Mouse (Mus musculus): ENCODE results near the gene Ubxn1. TPM values are rescaled to one million over a fixed set of nuclear protein-coding genes. Genes with fewer than 3 reads are reported as not detected.

Gene Ubxn1
- polyA plus RNA-seq (2012; fragmentation: generic; extraction: Trizol) = 100 to 1,000 TPM; 240 to 270 TPM

DNA sequence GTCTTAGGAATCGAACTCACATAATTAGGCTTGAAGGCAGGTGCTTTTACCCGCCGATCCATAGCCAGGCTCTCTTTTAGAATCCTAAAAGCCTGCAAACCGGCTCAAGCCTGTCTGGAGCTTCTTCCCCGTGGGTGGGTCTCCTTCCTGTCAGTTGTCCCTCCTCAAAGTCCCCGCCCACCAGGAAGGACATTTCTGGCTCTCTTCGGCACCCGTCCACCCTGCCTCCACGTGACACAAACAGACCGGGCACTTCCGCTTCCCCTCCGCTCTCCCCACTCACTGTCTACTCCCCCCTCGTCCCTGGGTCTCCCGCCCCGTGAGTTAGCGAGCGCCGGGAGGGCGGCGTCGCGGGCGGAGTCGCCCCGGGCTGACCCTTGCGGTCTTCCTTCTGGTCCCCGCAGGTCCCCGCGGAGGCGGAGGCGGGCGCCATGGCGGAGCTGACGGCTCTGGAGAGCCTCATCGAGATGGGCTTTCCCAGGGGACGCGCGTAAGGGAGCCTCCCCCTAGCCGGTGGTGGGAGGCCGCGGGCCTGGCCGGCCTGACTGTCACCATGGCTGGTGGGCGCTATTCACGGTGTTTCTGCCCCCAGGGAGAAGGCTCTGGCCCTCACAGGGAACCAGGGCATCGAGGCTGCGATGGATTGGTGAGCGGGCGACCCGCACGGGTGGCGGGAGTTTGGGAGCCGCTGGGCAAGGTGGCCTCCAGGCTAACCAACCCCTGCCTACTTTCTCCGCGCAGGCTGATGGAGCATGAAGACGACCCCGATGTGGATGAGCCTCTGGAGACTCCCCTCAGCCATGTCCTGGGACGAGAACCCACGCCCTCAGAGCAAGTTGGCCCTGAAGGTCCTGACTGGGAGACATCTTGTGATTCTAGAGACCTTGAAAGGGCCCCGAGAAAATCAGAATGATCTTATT is at the start of gene Ubxn1:
Gene Ubxn1 (plus strand): TSS at position 230 of the 920 bp plus-strand sequence.

DNA sequence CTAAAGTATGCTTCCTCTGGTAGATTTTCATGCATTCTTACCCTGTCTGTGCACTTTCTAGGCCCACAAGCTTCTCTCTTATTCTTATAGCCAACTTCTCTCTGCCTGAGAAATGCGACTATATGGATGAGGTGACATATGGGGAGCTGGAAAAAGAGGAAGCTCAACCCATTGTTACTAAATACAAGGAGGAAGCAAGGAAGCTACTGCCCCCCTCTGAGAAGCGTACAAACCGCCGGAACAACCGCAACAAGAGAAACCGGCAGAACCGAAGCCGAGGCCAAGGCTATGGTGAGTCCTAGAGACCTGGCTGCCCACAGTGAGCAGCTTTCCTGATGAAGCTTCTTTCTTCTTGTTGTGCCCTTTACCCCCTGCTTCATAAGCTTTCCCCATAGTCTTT is 41.6 kb upstream of the Ubxn1 start, which contains the start of gene AC129217.1:
Gene AC129217.1 (plus strand): TSS at position 114 of the 400 bp plus-strand sequence.

DNA sequence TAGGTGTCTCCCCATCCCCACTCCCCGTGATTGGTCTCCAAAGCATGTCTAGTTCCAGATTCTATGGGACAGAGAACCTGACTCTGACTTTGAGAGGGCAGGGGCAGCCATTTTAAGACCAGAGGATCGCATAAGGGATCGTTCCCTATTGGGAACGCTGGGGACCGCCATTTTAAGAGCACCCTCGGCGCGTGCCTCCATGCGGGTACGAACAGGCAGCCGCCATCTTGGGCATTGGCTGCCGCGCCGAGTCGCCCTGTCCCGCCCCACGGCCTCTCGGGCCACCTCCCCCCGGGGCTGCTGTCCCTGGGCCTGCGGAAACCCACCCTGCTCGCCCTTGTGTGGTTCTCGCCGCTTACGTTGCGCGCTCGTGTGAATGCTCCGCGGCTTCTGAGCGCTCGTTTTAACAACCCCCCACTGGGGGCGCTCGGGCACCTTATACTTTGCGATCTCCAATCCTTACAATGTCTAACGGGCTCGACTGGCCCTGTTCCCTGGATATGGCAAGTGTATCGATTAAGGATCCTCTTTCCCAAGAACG is 34.0 kb upstream of the Ubxn1 start, which contains the start of gene Bscl2:
Gene Bscl2 (plus strand): TSS at position 217 of the 541 bp plus-strand sequence.

DNA sequence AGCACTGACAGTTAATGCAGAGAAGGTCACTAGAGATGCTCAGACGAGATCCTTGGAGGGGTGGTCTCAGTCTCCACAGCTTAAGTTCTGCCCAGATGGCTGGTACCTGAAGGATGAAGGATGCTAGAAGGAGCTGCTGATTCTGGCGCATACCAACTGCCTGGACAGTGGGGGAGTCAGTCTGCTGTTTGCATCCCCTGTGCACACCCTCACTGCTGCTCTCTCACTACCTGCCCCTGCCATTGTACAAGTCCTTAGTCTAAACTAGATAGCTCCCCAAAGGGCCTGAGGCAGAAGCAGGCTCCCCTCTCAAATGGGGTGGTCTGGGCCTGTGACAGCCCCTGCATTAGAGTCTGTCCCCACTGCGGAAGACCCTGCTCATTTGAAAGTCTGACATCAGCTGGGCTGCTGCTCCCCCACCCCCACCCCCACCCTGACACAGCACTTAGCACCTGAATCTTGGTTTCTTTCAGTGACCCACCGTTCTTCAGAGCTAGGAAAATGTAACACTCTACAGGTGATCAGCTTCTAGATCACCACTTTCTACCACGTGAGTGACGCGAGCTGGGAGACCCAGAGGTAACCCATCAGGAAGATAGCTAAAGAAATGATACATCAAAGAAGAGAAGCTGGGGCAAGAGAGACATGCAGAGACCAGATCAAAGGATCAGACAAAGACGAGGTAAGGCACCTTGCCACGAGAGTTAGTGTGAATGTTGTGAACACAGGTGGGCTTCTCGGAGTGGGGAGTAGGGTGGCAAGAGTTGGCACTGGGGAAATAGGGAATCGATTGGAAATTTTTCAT is 32.0 kb upstream of the Ubxn1 start, which contains the start of gene Gng3:
Gene Gng3 (minus strand): TSS at position 92 of the 805 bp plus-strand sequence.

DNA sequence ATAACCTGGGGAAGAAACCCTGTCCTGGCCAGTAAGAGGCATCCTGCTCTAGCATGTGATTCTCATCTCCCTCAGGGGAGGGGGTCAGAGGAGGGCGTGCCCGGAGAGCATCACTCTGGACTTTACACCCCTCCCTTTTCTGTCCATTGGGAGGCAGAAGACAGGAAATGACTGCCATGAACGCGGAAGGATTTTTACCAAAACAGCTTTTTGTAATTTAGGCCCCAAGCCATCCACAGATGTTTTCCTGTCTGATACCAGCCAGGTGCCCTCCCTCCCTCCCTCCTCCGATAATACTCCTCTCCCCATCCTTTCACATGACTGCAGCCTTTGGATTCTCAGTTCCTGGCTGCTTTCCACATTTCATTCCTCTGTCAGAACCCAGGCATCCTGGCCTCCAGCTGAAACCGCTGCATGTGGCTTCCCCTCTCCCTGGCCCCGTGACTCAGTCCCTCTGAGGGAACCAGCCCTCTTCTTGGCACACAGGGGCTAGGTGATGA is 20.8 kb upstream of the Ubxn1 start, which contains the start of gene Lrrn4cl:
Gene Lrrn4cl (plus strand): TSS at position 367 of the 500 bp plus-strand sequence.

DNA sequence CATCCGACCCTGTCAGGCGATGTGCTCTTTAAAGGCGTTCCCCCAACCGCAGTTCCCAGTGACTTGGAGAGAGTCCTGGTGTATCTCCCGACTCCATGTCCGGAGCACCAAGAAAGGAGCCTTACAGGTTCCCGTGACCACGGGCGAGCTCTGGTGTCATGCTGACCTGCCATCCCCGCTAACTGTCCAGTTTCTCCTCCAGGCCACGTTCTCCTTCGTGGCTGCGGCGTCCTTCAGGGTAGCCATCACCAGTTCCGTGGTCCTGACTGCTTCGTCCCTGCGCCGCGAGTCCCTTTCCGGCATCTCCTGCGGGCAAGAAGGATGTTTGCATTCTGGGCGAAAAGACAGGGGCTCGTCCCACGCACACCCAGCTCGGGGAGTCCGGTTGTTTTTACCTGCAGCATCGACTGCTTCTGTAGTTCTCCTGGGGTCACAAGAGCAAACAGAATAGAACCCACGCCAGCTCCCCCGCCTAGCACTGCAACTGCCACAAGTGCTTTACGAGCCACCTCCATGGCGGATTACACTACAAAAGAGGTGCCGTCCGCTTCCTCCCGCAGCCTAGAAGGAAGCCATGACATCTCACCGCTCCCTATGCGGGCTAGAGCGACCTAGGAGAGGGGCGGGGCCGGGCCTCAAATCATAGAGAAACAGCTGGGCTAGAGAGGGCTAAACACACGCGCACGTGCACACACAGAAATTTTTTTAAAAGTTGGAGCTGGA is 9.2 kb downstream of the Ubxn1 start, which contains the start of gene Uqcc3:
Gene Uqcc3 (minus strand): TSS at position 613 of the 723 bp plus-strand sequence.

DNA sequence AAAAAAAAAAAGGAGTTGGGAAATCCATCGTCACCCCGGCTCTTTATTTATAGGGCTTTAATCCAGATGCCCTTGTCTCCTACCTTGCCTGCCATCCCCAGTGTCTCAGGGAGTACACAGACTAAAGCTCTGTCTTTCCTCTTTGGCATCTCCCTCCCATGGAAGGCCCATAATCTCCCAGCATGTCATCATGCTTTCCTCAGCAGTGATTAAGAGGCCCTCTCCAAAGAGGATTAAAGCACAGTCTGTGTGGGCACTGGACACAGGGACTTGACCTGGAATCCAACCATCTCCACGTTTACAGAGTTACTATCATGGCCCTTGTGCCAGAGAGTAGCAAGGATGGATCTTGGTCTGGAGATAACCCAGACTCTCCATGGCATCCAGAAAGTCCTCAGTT is 12.3 kb downstream of the Ubxn1 start, which contains the start of the genes Lbhd1 and Gm49403:
Gene Lbhd1 (plus strand): TSS at position 117 of the 400 bp plus-strand sequence.
Gene Gm49403 (plus strand): TSS at position 315 of the 400 bp plus-strand sequence.

DNA sequence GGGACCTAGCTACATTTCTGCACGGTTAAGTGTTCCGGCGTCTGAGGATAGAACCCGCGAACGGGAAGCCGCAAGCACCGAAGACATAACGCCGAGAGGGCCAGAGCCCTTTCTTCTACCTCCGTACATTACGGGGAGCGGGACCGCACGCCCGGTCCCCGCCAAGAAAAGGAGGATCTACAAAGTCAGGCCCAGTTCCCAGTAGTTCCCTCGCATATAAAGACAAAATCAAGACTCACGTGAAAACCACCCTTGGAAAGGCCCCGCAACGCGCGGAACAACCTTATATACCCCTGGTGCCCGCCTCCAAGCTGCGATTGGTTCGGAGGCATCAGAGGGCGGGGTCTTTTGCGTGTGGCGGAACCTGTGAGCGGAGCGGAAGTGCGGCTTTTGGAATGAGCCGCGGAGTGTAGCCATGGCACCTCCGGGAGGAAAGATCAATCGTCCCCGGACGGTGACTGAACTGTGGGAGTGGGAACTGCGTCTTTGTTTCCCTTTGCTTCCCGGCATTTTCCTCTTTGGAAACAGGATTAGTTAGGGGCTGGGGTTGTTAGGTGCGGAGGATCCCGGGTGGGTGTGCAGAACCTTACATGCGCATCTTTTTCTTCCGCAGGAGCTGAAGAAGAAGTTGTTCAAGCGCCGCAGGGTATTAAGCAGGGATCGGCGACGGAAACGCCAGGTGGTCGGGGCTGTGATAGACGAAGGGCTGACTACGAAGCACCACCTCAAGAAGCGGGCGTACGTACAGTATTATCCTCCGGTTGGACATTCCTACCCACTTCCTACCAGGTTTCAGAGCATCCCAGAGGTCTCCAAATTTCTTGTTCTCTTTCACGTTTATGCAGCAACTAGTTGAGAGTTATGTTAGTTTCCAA is 17.5 kb downstream of the Ubxn1 start, which contains the start of the genes 1810009A15Rik and Gm49416:
Gene 1810009A15Rik (plus strand): TSS at position 343 of the 875 bp plus-strand sequence.
Gene Gm49416 (plus strand): TSS at position 416 of the 875 bp plus-strand sequence.

DNA sequence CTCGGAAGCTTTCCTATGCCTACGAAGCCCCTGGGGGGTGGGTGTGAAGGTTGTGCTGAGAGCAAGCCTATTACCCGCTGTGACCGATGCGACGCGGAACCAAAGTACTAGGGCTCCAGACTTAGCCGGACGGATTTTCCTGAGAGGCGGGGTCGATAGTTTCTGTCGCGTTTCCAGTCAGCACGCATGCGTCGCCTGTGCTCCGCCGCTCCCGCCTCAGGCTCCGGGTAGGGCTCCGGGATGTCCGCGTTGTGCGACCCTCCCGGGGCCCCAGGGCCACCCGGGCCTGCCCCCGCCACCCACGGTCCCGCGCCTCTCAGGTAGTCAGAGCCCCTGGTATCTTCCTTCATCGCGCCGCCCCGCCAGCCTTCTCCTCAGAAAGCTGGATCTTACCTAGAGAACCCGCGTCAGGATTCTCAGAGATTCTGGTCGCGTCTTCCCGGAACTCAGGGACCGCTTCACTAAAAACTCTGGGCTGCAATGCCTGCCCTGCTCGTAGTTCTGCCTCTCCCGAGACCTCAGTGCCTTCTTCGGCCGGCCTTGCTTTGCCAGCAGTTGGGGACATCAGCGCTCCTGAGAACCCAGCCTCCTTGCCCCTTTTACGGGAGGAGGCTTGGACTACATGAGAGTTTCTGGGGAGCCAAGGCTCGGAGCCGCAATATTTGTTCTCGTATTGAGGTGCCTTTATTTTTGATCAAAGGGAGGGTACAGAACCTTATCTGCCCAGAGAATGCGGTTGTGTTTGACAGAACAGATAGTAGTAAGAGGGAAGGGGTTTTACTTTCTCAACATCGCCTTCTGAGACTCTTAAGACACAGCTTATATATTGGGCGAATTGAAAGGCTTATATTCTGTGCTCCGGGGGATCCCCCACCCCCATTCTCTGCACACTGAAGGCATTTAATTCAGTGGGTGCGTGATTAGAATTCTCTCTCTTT is 21.8 kb downstream of the Ubxn1 start, which contains the start of gene Ints5:
Gene Ints5 (plus strand): TSS at position 177 of the 938 bp plus-strand sequence.

DNA sequence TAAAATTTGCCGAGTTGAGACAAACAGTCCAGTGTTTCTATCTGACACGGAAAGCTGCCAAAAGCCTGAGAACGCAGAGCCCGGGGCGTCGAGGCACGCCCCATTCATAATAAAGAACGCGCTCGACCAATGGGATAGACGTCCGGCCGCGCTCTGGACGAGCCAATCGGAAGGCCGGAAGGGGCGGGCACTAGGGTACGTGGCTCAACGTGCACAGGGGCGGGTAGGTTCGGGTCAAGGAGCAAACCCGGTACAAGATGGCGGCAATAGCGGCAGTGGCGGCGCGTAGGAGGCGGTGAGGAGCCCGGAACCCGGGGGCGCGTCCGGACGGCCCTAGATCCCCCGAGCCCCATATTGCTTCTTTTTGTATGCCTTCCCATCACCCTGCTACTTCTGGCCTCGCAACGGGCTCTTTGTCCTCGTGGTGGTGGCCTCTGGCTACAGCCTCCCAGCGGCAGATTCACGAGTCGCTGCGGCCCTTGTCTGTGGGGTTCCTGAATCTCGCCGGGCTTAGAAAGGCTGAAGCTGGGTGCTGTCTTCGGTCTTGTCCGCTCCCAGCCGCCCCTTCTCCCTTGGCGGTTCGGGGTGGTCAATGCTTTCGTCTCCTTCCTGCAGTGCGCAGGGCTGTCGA is 26.7 kb downstream of the Ubxn1 start, which contains the start of gene Ganab:
Gene Ganab (plus strand): TSS at position 207 of the 631 bp plus-strand sequence.

DNA sequence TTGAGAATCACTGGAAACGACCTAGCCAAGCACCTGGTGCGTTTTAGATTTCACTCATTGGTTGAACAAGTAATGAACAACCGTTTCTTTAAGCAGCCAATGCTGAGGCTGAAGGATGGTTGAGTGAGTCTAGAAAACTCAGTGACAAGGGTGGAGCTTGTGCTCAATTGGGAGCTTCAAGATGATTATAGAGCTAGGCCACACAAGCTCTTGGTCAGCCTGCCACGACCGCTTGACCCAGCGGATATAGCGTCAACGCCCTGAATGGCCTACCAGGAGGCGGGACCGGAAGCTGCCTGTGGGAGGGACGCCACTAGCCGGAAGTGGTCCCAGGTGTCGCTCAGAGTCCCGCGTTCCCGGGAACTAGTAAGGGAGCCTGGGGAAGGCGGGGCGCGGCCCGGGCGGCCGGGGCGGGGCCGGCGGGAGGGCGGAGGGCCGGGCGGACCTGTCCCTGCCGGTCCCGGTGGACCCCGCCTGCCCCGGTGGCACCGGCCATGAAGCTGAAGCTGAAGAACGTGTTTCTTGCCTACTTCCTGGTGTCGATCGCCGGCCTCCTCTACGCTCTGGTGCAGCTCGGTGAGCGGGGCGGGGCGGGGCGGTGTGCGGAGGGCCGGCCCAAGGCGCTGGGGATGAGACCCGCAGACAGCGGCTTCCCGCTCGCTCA is 48.9 kb downstream of the Ubxn1 start, which contains the start of gene B3gat3:
Gene B3gat3 (plus strand): TSS at position 302 of the 664 bp plus-strand sequence.

Other genes with a start within 250 kb of the Ubxn1 start
- under 1 TPM; 0.01 to 0.09 TPM for gene Chrm1, start 207.7 kb upstream of the Ubxn1 start, polyA plus RNA-seq (2012; fragmentation: generic; extraction: Trizol)
- gene Slc3a2, start 148.1 kb upstream of the Ubxn1 start, polyA plus RNA-seq (2012; fragmentation: generic; extraction: Trizol) = 100 to 1,000 TPM; 109 to 260 TPM
- 100 to 1,000 TPM in 1 of 2 experiments, 10 to 100 TPM in 1; 60.8 to 195 TPM for gene Wdr74, start 135.7 kb upstream of the Ubxn1 start, polyA plus RNA-seq (2012; fragmentation: generic; extraction: Trizol)
- gene 1700092M07Rik, start 130.8 kb upstream of the Ubxn1 start, polyA plus RNA-seq (2012; fragmentation: generic; extraction: Trizol) = 1 to 10 TPM; 1.5 to 1.8 TPM
- 100 to 1,000 TPM in 1 of 2 experiments, 10 to 100 TPM in 1; 33.2 to 112 TPM for gene Stx5a, start 130.1 kb upstream of the Ubxn1 start, polyA plus RNA-seq (2012; fragmentation: generic; extraction: Trizol)
- gene Nxf1, start 114.4 kb upstream of the Ubxn1 start, polyA plus RNA-seq (2012; fragmentation: generic; extraction: Trizol) = 100 to 1,000 TPM in 1 of 2 experiments, 10 to 100 TPM in 1; 63.1 to 106 TPM
- 100 to 1,000 TPM; 211 to 253 TPM for gene Tmem223, start 100.5 kb upstream of the Ubxn1 start, polyA plus RNA-seq (2012; fragmentation: generic; extraction: Trizol)
- 10 to 100 TPM; 43.2 to 61.1 TPM for gene Tmem179b, start 97.0 kb upstream of the Ubxn1 start, polyA plus RNA-seq (2012; fragmentation: generic; extraction: Trizol)
- gene Taf6l, start 85.1 kb upstream of the Ubxn1 start, polyA plus RNA-seq (2012; fragmentation: generic; extraction: Trizol) = 10 to 100 TPM; 24.9 to 37.5 TPM
- 100 to 1,000 TPM; 100 to 147 TPM for gene Polr2g, start 72.9 kb upstream of the Ubxn1 start, polyA plus RNA-seq (2012; fragmentation: generic; extraction: Trizol)
- gene Zbtb3, start 68.9 kb upstream of the Ubxn1 start, polyA plus RNA-seq (2012; fragmentation: generic; extraction: Trizol) = 1 to 10 TPM; 2.6 to 5.2 TPM
- gene Ttc9c, start 52.2 kb upstream of the Ubxn1 start, polyA plus RNA-seq (2012; fragmentation: generic; extraction: Trizol) = 10 to 100 TPM in 1 of 2 experiments, 1 to 10 TPM in 1; 1.9 to 14.9 TPM
- gene Hnrnpul2, start 51.5 kb upstream of the Ubxn1 start, polyA plus RNA-seq (2012; fragmentation: generic; extraction: Trizol) = 10 to 100 TPM in 1 of 2 experiments, 1 to 10 TPM in 1; 7.6 to 49.9 TPM
- gene AC129217.1, start 41.7 kb upstream of the Ubxn1 start, polyA plus RNA-seq (2012; fragmentation: generic; extraction: Trizol) = 1 to 10 TPM in 1 of 2 experiments, under 1 TPM in 1; 0.19 to 1.1 TPM
- gene Bscl2, start 34.0 kb upstream of the Ubxn1 start, polyA plus RNA-seq (2012; fragmentation: generic; extraction: Trizol) = 10 to 100 TPM; 11.7 to 29.0 TPM
- under 1 TPM; 0.04 to 0.41 TPM for gene Gng3, start 32.3 kb upstream of the Ubxn1 start, polyA plus RNA-seq (2012; fragmentation: generic; extraction: Trizol)
- gene Lrrn4cl, start 20.7 kb upstream of the Ubxn1 start, polyA plus RNA-seq (2012; fragmentation: generic; extraction: Trizol) = 1 to 10 TPM in 1 of 2 experiments, under 1 TPM in 1; 0.08 to 7.0 TPM
- 10 to 100 TPM; 63.8 to 97.9 TPM for gene Uqcc3, start 9.4 kb downstream of the Ubxn1 start, polyA plus RNA-seq (2012; fragmentation: generic; extraction: Trizol)
- gene Lbhd1, start 12.2 kb downstream of the Ubxn1 start, polyA plus RNA-seq (2012; fragmentation: generic; extraction: Trizol) = 1 to 10 TPM; 3.4 to 3.7 TPM
- not detected for gene Gm49403, start 12.4 kb downstream of the Ubxn1 start, polyA plus RNA-seq (2012; fragmentation: generic; extraction: Trizol)
- 100 to 1,000 TPM in 1 of 2 experiments, 10 to 100 TPM in 1; 73.9 to 176 TPM for gene 1810009A15Rik, start 17.4 kb downstream of the Ubxn1 start, polyA plus RNA-seq (2012; fragmentation: generic; extraction: Trizol)
- under 1 TPM in 1 of 2 experiments, not detected in 1; 0.18 TPM for gene Gm49416, start 17.4 kb downstream of the Ubxn1 start, polyA plus RNA-seq (2012; fragmentation: generic; extraction: Trizol)
- 10 to 100 TPM; 30.2 to 43.9 TPM for gene Ints5, start 21.5 kb downstream of the Ubxn1 start, polyA plus RNA-seq (2012; fragmentation: generic; extraction: Trizol)
- gene Ganab, start 26.6 kb downstream of the Ubxn1 start, polyA plus RNA-seq (2012; fragmentation: generic; extraction: Trizol) = 100 to 1,000 TPM in 1 of 2 experiments, 10 to 100 TPM in 1; 43.4 to 137 TPM
- 10 to 100 TPM; 56.0 to 67.8 TPM for gene B3gat3, start 48.9 kb downstream of the Ubxn1 start, polyA plus RNA-seq (2012; fragmentation: generic; extraction: Trizol)
- 10 to 100 TPM in 1 of 2 experiments, 1 to 10 TPM in 1; 5.9 to 12.1 TPM for gene Rom1, start 57.9 kb downstream of the Ubxn1 start, polyA plus RNA-seq (2012; fragmentation: generic; extraction: Trizol)
- gene Eml3, start 58.1 kb downstream of the Ubxn1 start, polyA plus RNA-seq (2012; fragmentation: generic; extraction: Trizol) = 10 to 100 TPM; 30.0 to 62.2 TPM
- gene Mta2, start 70.4 kb downstream of the Ubxn1 start, polyA plus RNA-seq (2012; fragmentation: generic; extraction: Trizol) = 10 to 100 TPM; 55.6 to 94.0 TPM
- 10 to 100 TPM; 16.0 to 17.5 TPM for gene Tut1, start 82.4 kb downstream of the Ubxn1 start, polyA plus RNA-seq (2012; fragmentation: generic; extraction: Trizol)
- gene Eef1g, start 95.5 kb downstream of the Ubxn1 start, polyA plus RNA-seq (2012; fragmentation: generic; extraction: Trizol) = 1,000 to 10,000 TPM in 1 of 2 experiments, 100 to 1,000 TPM in 1; 710 to 2,782 TPM
- gene Ahnak, start 117.8 kb downstream of the Ubxn1 start, polyA plus RNA-seq (2012; fragmentation: generic; extraction: Trizol) = 100 to 1,000 TPM in 1 of 2 experiments, 10 to 100 TPM in 1; 26.0 to 103 TPM
- not detected for gene Scgb1a1, start 216.5 kb downstream of the Ubxn1 start, polyA plus RNA-seq (2012; fragmentation: generic; extraction: Trizol)

All from C3H10T1/2 (cell line).